Mouse (Mus musculus) embryonic fibroblast, embryonic 13.5 days (primary cell): ENCODE results near the gene Klf12.

ENCODE experiments used
- CTCF ChIP-seq: IDR thresholded peaks from 2 replicates; pipeline ENCODE4 v1.5.1; 2011; ENCODE audit warnings: mild to moderate bottlenecking, control low read depth, low read length, moderate library complexity, borderline replicate concordance; ENCODE audit not compliant: insufficient read depth
- POLR2A ChIP-seq: IDR thresholded peaks from 2 replicates; pipeline ENCODE4 v1.6.1; 2011; ENCODE audit warnings: low read depth, mild to moderate bottlenecking, control low read depth, low read length, moderate library complexity

DNA sequence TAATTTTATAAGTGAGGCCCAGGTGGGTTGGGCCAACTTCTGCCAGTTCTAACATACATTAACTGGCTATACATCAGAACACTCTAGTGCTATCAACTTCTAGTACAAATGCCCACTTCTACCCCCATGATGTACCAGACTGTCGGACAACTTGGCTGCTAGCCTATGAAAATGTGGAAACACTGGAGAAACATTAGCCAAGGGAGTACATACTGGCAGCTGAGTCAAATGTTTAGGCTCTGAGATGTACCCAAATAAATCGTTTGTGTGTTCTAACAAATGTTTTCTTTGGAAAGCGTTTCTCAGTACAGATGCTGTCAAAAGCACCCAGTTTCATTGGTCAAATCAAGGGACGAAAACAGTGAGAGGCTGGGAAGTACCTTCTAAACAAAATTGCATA lies 152.0 kb downstream of the Klf12 start:
- TF ChIP-seq POLR2A (no peak), CTCF (no peak)
